Mouse (Mus musculus) T-cell, adult 2 months (primary cell): ENCODE data around the gene Aar2.
"Not testable (repeated sequence)": the region's sequence is repeated elsewhere in the genome, so short reads cannot be mapped to it uniquely, and the experiment has no call there.

ENCODE experiments used
- DNase-seq: peaks from one replicate; pipeline ENCODE4 v3.0.0; 2022; ENCODE audit warnings: low spot score

Gene Aar2

GRCm38 (mm10) chr2:156547123-156547891, at the start of gene Aar2:
Gene Aar2, plus strand, starts transcription at chr2:156547584.
- peak; percentile 82 for DNase-seq

GRCm38 (mm10) chr2:156497915-156498314, 49.5 kb upstream of the Aar2 start:
- no peak for DNase-seq

- no peak for DNase-seq
Observed at GRCm38 (mm10) chr2:156501025-156501424, 46.4 kb upstream of the Aar2 start.

- no peak for DNase-seq
Observed at GRCm38 (mm10) chr2:156505533-156505932, 41.9 kb upstream of the Aar2 start.

- DNase-seq: no peak
Observed at GRCm38 (mm10) chr2:156512028-156512427, 35.4 kb upstream of the Aar2 start.

GRCm38 (mm10) chr2:156512561-156512960, 34.8 kb upstream of the Aar2 start:
- DNase-seq: no peak

GRCm38 (mm10) chr2:156515102-156515501, 32.3 kb upstream of the Aar2 start:
- no peak for DNase-seq

- peak; percentile 45 for DNase-seq
Observed at GRCm38 (mm10) chr2:156515565-156516185, 31.7 kb upstream of the Aar2 start.

GRCm38 (mm10) chr2:156516678-156517077, 30.7 kb upstream of the Aar2 start:
- not testable (repeated sequence) for DNase-seq

GRCm38 (mm10) chr2:156518306-156518705, 29.1 kb upstream of the Aar2 start:
- no peak for DNase-seq

GRCm38 (mm10) chr2:156519584-156519983, 27.8 kb upstream of the Aar2 start:
- no peak for DNase-seq

GRCm38 (mm10) chr2:156522994-156523393, 24.4 kb upstream of the Aar2 start:
- DNase-seq: no peak

GRCm38 (mm10) chr2:156524078-156524477, 23.3 kb upstream of the Aar2 start:
- DNase-seq: no peak

GRCm38 (mm10) chr2:156529726-156530125, 17.7 kb upstream of the Aar2 start:
- DNase-seq: peak; percentile 17

- DNase-seq: no peak
Observed at GRCm38 (mm10) chr2:156533160-156533559, 14.2 kb upstream of the Aar2 start.

GRCm38 (mm10) chr2:156538817-156539555, 8.4 kb upstream of the Aar2 start:
- DNase-seq: no peak

GRCm38 (mm10) chr2:156540991-156541390, 6.4 kb upstream of the Aar2 start:
- no peak for DNase-seq

GRCm38 (mm10) chr2:156542410-156542809, 5.0 kb upstream of the Aar2 start:
- no peak for DNase-seq

- DNase-seq: no peak
Observed at GRCm38 (mm10) chr2:156543804-156544203, 3.6 kb upstream of the Aar2 start.

- no peak for DNase-seq
Observed at GRCm38 (mm10) chr2:156552421-156552820, 5.0 kb downstream of the Aar2 start.

GRCm38 (mm10) chr2:156561808-156562207, 14.4 kb downstream of the Aar2 start:
- DNase-seq: no peak

- no peak for DNase-seq
Observed at GRCm38 (mm10) chr2:156563557-156563956, 16.2 kb downstream of the Aar2 start.

- DNase-seq: no peak
Observed at GRCm38 (mm10) chr2:156566512-156566911, 19.1 kb downstream of the Aar2 start.
